ENCODE assay signal across 25 mouse cellular contexts in the genomic region with DNA sequence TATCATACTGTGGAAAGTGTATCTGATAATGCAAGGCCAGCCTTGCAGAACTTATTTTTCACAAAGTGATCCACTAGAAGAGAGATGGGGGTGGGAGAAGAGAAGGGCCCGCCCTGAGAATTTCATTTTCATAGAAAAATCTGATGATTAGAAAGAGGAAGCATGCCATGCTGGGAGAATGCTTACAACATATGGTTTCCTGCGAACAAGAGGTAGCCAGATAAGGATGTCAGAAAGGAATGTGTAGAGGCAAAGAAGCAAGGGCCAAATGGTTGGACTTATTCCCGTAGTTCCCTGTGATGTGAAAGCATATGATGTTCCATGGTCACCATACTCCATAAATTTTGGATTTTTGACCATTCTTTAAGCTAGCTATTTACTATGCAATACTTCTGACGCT. TPM values are rescaled to one million over a fixed set of nuclear protein-coding genes. Genes with fewer than 3 reads are reported as not detected.
DNase-seq lines count a peak whose midpoint lies in the region; ATAC-seq and TF ChIP-seq lines count a peak whose summit lies in the region.
"Had no signal": no experiment of that assay in that cellular context is flagged by ENCODE, and none has a peak within 500 bp of the region (broad histone marks: within the 10 kb centered on the region; RNA-seq: fewer than 3 reads in every experiment).

No protein-coding gene starts in this region.

- peaks cover 0 to 4% of the 10 kb centered on the region in 2 experiments; a peak in 1 of 4 replicates for H3K4me1 ChIP-seq in MEL (ENCODE audit: control insufficient read depth in 1 of 2, insufficient read depth in 2 of 2, low read length in 2 of 2)
- H3K4me1 ChIP-seq: embryonic facial prominence, embryonic 10.5 days; embryonic facial prominence, embryonic 12.5 days; forebrain, embryonic 13.5 days; forebrain, embryonic 15.5 days had no signal

- no peaks in the 10 kb centered on the region for H3K9me3 ChIP-seq in MEL (replicated peaks; ENCODE audit: insufficient read depth, low read length)
- H3K9me3 ChIP-seq: embryonic facial prominence, embryonic 10.5 days; embryonic facial prominence, embryonic 12.5 days; forebrain, embryonic 13.5 days; forebrain, embryonic 15.5 days; G1E had no signal

- TF ChIP-seq CTCF in MEL (IDR thresholded peaks at IDR 0.05 in 2 of 3, conservative IDR thresholded peaks at IDR 0.05 in 1 of 3; ENCODE audit: control insufficient read depth in 1 of 3, insufficient read depth in 1 of 3, low read depth in 2 of 3, low read length in 3 of 3, poor library complexity in 1 of 3, severe bottlenecking in 1 of 3) = no peak

- no peak for TF ChIP-seq POLR2A in MEL (IDR thresholded peaks at IDR 0.05; ENCODE audit: control insufficient read depth in 1 of 2, insufficient read depth in 1 of 2, low read depth in 1 of 2, low read length in 2 of 2, poor library complexity in 1 of 2)

- H3K9ac ChIP-seq in MEL (ENCODE audit: control insufficient read depth, low read depth, low read length, poor library complexity, severe bottlenecking) = no peak overlapping the region
- H3K9ac ChIP-seq: embryonic facial prominence, embryonic 12.5 days; forebrain, embryonic 13.5 days; forebrain, embryonic 15.5 days; forebrain, postnatal 0 days had no signal

- TF ChIP-seq RAD21 in MEL (IDR thresholded peaks at IDR 0.05; ENCODE audit: low read depth, low read length) = no peak

- peak in 1 of 2 experiments; percentile 27; a peak in 1 of 4 replicates for TF ChIP-seq EP300 in MEL (IDR thresholded peaks at IDR 0.05; ENCODE audit: low read depth in 1 of 2, low read length in 2 of 2)

- peak; percentile 8 for DNase-seq in 416B (ENCODE audit: low read depth)
- DNase-seq in MEL (ENCODE audit: low read depth, low spot score) = peak; percentile 62
- DNase-seq in thymus, postnatal 14 days = no peak
- DNase-seq in retina, embryonic 14.5 days (ENCODE audit: low spot score) = no peak
- DNase-seq in Muller cell, postnatal 12 days (ENCODE audit: inconsistent ontology term) = no peak
- DNase-seq: adrenal gland, adult 8-10 months; adrenal gland, postnatal 14 days; adrenal gland, postnatal 36 days; B cell, adult 2 months; cerebellum, adult 11-12 months; cerebellum, adult 2 months; cerebellum, adult 9-10 months; cerebellum, postnatal 10 days; cerebellum, postnatal 25 days; forebrain, postnatal 0 days had no signal

- H3K27ac ChIP-seq in MEL (ENCODE audit: control insufficient read depth, low read depth, low read length) = no peak overlapping the region
- H3K27ac ChIP-seq: embryonic facial prominence, embryonic 10.5 days; embryonic facial prominence, embryonic 12.5 days; forebrain, embryonic 13.5 days; forebrain, embryonic 15.5 days had no signal

- ATAC-seq in common myeloid progenitor, adult 5-6 weeks (replicated peaks; ENCODE audit: low read depth, poor library complexity, severe bottlenecking) = peak; percentile 71
- ATAC-seq in megakaryocyte, adult 5-6 weeks (ENCODE audit: poor library complexity, severe bottlenecking) = peak; percentile 45; the same call in 1 of the 2 replicates
- ATAC-seq in activated CD4-positive, CD25-positive, alpha-beta regulatory T cell, adult 4 months = no peak
- ATAC-seq: CD4-positive, CD25-positive, alpha-beta regulatory T cell, adult 4 months; forebrain, embryonic 13.5 days; forebrain, embryonic 15.5 days; forebrain, postnatal 0 days had no signal

- no peak overlapping the region for H3K4me3 ChIP-seq in MEL (ENCODE audit: control insufficient read depth in 1 of 2, insufficient read depth in 1 of 2, low read depth in 2 of 2, low read length in 2 of 2)
- H3K4me3 ChIP-seq: embryonic facial prominence, embryonic 10.5 days; embryonic facial prominence, embryonic 12.5 days; forebrain, embryonic 13.5 days; forebrain, embryonic 15.5 days had no signal

- no peaks in the 10 kb centered on the region for H3K79me2 ChIP-seq in MEL (ENCODE audit: control insufficient read depth, insufficient read depth, low read length, poor library complexity)

- peaks cover 0 to 6% of the 10 kb centered on the region in 2 experiments; a peak in 2 of 4 replicates for H3K36me3 ChIP-seq in MEL (ENCODE audit: control insufficient read depth in 1 of 2, insufficient read depth in 2 of 2, low read length in 2 of 2)
- H3K36me3 ChIP-seq: embryonic facial prominence, embryonic 10.5 days; embryonic facial prominence, embryonic 12.5 days; forebrain, embryonic 15.5 days; G1E had no signal

- H3K27me3 ChIP-seq in MEL (ENCODE audit: control insufficient read depth in 1 of 2, insufficient read depth in 2 of 2, low read length in 2 of 2) = no peaks in the 10 kb centered on the region
- H3K27me3 ChIP-seq: CH12.LX; embryonic facial prominence, embryonic 12.5 days; forebrain, embryonic 13.5 days; forebrain, embryonic 15.5 days had no signal

TF ChIP-seq in MEL, 35 proteins besides CTCF, POLR2A, EP300 and RAD21:
- peak; percentile 63 for TF ChIP-seq GATA1 (IDR thresholded peaks at IDR 0.05; ENCODE audit: low read depth, low read length)
- 0 out of 2 replicates have a peak, but pooled peaks have one; percentile 31 for TF ChIP-seq MYC (IDR thresholded peaks at IDR 0.05; ENCODE audit: low read depth, low read length)
- TF ChIP-seq MAFK (IDR thresholded peaks at IDR 0.05; ENCODE audit: borderline replicate concordance, low read depth, low read length) = no peak
- TF ChIP-seq POLR2AphosphoS5 (IDR thresholded peaks at IDR 0.05; ENCODE audit: borderline replicate concordance, low read depth, low read length) = no peak
- TF ChIP-seq RCOR1 (IDR thresholded peaks at IDR 0.05; ENCODE audit: low read depth, low read length) = no peak
- no peak for TF ChIP-seq GABPA (IDR thresholded peaks at IDR 0.05; ENCODE audit: low read depth, low read length)
- TF ChIP-seq CHD2 (IDR thresholded peaks at IDR 0.05; ENCODE audit: low read length) = no peak
- no peak for TF ChIP-seq MYB (IDR thresholded peaks at IDR 0.05; ENCODE audit: low read depth, low read length)
- TF ChIP-seq HCFC1 (IDR thresholded peaks at IDR 0.05; ENCODE audit: low read depth, low read length) = no peak
- TF ChIP-seq ETS1 (IDR thresholded peaks at IDR 0.05; ENCODE audit: low read depth, low read length) = peak; percentile 39; the same call in 1 of the 2 replicates

RNA-seq across cellular contexts. Expression of a gene that starts 30.6 kb away (rescaled TPM):
- total RNA-seq in MEL (2012; rRNA removed) = 2.5 and 2.9 TPM in 2 replicates
- 1 to 10 TPM in 1 of 2 experiments, not detected in 1; 3.3 TPM for polyA plus RNA-seq in MEL (2012; ENCODE audit: insufficient read depth in 1 of 2, insufficient read length in 2 of 2, low read depth in 1 of 2, low replicate concordance in 2 of 2, missing spikeins in 1 of 2)
- 16.9 and 18.0 TPM in 2 replicates for total RNA-seq in common myeloid progenitor, adult 5-6 weeks (2017)
- 3.5 and 3.6 TPM in 2 replicates for total RNA-seq in megakaryocyte, adult 5-6 weeks (2015)
- 7.9 and 9.1 TPM in 2 replicates for total RNA-seq in megakaryocyte, adult 5-6 weeks (2017)
- 1 to 10 TPM; 4.0 to 4.2 TPM for polyA plus RNA-seq in activated CD4-positive, CD25-positive, alpha-beta regulatory T cell, adult 4 months (2017; shearing (Covaris generic))

RNA-seq across cellular contexts. Expression of a gene that starts 41.0 kb away (rescaled TPM):
- 19.6 and 21.7 TPM in 2 replicates for total RNA-seq in MEL (2012; rRNA removed)
- 10 to 100 TPM in 1 of 2 experiments, not detected in 1; 17.7 TPM for polyA plus RNA-seq in MEL (2012; ENCODE audit: insufficient read depth in 1 of 2, insufficient read length in 2 of 2, low read depth in 1 of 2, low replicate concordance in 2 of 2, missing spikeins in 1 of 2)
- 39.9 and 40.8 TPM in 2 replicates for total RNA-seq in common myeloid progenitor, adult 5-6 weeks (2017)
- 26.0 and 29.7 TPM in 2 replicates for total RNA-seq in megakaryocyte, adult 5-6 weeks (2015)
- 26.3 and 28.7 TPM in 2 replicates for total RNA-seq in megakaryocyte, adult 5-6 weeks (2017)
- 1 to 10 TPM; 4.2 to 5.7 TPM for polyA plus RNA-seq in activated CD4-positive, CD25-positive, alpha-beta regulatory T cell, adult 4 months (2017; shearing (Covaris generic))

Comparison
In these comparisons a context has a peak if more than half of its experiments do, and no peak if none do; other contexts are left out.
1. DNase-seq: peak in 416B (single experiment) and MEL (single experiment); none in thymus, postnatal 14 days (single experiment), retina, embryonic 14.5 days (single experiment) and Muller cell, postnatal 12 days (single experiment).